Mouse (Mus musculus): ENCODE measurements around the gene Atp6v1e2. TPM values are rescaled to one million over a fixed set of nuclear protein-coding genes. Genes with fewer than 3 reads are reported as not detected.

Atp6v1e2 gene
- polyA plus RNA-seq, 3 experiments from 2014 or later = not detected

- no peak for ATAC-seq
These were observed 34.6 kb downstream of the Atp6v1e2 start for GRCm38 (mm10) chr17:86913003-86913607.

GRCm38 (mm10) chr17:86911261-86911660 lies 36.4 kb downstream of the Atp6v1e2 start:
- no peak for ATAC-seq

GRCm38 (mm10) chr17:86909733-86910495 lies 37.8 kb downstream of the Atp6v1e2 start:
- no peak for ATAC-seq

- no peak for ATAC-seq
These were observed 39.4 kb downstream of the Atp6v1e2 start for GRCm38 (mm10) chr17:86908316-86908715.

GRCm38 (mm10) chr17:86907092-86907491 lies 40.6 kb downstream of the Atp6v1e2 start:
- no peak for ATAC-seq

- ATAC-seq = no peak
These were observed 41.1 kb downstream of the Atp6v1e2 start for GRCm38 (mm10) chr17:86906601-86907000.

GRCm38 (mm10) chr17:86906136-86906461 lies 41.6 kb downstream of the Atp6v1e2 start:
- peak; percentile 86 for ATAC-seq

- peak; percentile 21 for ATAC-seq
These were observed 42.2 kb downstream of the Atp6v1e2 start for GRCm38 (mm10) chr17:86905297-86906135.

GRCm38 (mm10) chr17:86904206-86904605 lies 43.5 kb downstream of the Atp6v1e2 start:
- no peak for ATAC-seq

- peak; percentile 60 for ATAC-seq
These were observed 44.1 kb downstream of the Atp6v1e2 start for GRCm38 (mm10) chr17:86903596-86903995.

- no peak for ATAC-seq
These were observed 45.2 kb downstream of the Atp6v1e2 start for GRCm38 (mm10) chr17:86902399-86903067.

GRCm38 (mm10) chr17:86900564-86900963 lies 47.1 kb downstream of the Atp6v1e2 start:
- no peak for ATAC-seq

- no peak for ATAC-seq
These were observed 47.9 kb downstream of the Atp6v1e2 start for GRCm38 (mm10) chr17:86899821-86900220.

GRCm38 (mm10) chr17:86897486-86898165 lies 50.1 kb downstream of the Atp6v1e2 start:
- ATAC-seq = no peak

GRCm38 (mm10) chr17:86895191-86895590 lies 52.5 kb downstream of the Atp6v1e2 start:
- ATAC-seq = no peak

Other genes starting within 250 kb of the Atp6v1e2 start
- gene Epas1, start 194.2 kb downstream of the Atp6v1e2 start, polyA plus RNA-seq (2017; shearing (Covaris generic)) = 1 to 10 TPM; 2.8 to 5.3 (median 3.6) TPM
- not detected for gene Tmem247, start 30.5 kb downstream of the Atp6v1e2 start, polyA plus RNA-seq (2017; shearing (Covaris generic))
- 1 to 10 TPM; 3.0 to 4.8 (median 3.8) TPM for gene Rhoq, start 15.2 kb upstream of the Atp6v1e2 start, polyA plus RNA-seq (2017; shearing (Covaris generic))
- gene Pigf, start 77.5 kb upstream of the Atp6v1e2 start, polyA plus RNA-seq (2017; shearing (Covaris generic)) = 10 to 100 TPM; 21.0 to 30.2 (median 28.9) TPM
- 100 to 1,000 TPM in 1 of 3 experiments, 10 to 100 TPM in 2; 94.9 to 127 (median 99.0) TPM for gene Cript, start 77.7 kb upstream of the Atp6v1e2 start, polyA plus RNA-seq (2017; shearing (Covaris generic))
- gene Socs5, start 159.8 kb upstream of the Atp6v1e2 start, polyA plus RNA-seq (2017; shearing (Covaris generic)) = 10 to 100 TPM in 1 of 3 experiments, 1 to 10 TPM in 2; 4.7 to 10.5 (median 8.6) TPM